Mouse (Mus musculus): Measurements from ENCODE around the gene Syt17. TPM values are rescaled to one million over a fixed set of nuclear protein-coding genes. Genes with fewer than 3 reads are reported as not detected.

The Syt17 gene
- polyA plus RNA-seq, 1 experiment = 5.4 TPM

DNA sequence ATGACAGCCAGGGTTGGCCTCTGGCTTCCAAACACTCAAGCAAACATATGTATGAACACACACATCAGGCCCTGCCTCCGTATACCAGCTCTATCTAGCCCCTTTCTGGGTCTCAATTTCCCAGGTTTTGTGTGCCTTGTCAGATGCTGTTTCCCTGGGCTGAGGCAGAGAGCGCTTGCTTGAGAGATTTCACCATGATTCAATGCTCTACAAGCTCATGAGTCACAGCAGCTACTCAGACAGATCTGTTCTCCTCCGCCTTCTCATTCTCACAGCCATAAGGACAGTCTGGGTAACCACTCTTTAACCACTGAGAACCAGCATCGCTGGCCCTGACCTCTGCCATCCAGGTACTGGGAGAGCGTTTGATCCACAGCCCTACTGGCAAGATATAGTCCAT is 57.3 kb downstream of the Syt17 start:
- TF ChIP-seq USF1 (IDR thresholded peaks at IDR 0.05; ENCODE audit: low read depth) = no peak
- no peak for TF ChIP-seq CEBPB (IDR thresholded peaks at IDR 0.05; ENCODE audit: insufficient read depth, poor library complexity, severe bottlenecking)
- TF ChIP-seq E2F4 (IDR thresholded peaks at IDR 0.05; ENCODE audit: insufficient read depth) = no peak
- no peak for TF ChIP-seq MAX (IDR thresholded peaks at IDR 0.05; ENCODE audit: low read depth)
- no peak for TF ChIP-seq SRF (IDR thresholded peaks at IDR 0.05; ENCODE audit: control insufficient read depth, insufficient read length, low read depth)
- TF ChIP-seq POLR2AphosphoS2 (IDR thresholded peaks at IDR 0.05; ENCODE audit: insufficient read length, low read depth) = no peak
- no peak for TF ChIP-seq TCF12 (IDR thresholded peaks at IDR 0.05; ENCODE audit: insufficient read depth, poor library complexity, severe bottlenecking)
- no peak for TF ChIP-seq MYOD1 (IDR thresholded peaks at IDR 0.05; ENCODE audit: control insufficient read depth in 1 of 3, insufficient read length in 2 of 3, low read depth in 2 of 3)
- TF ChIP-seq MYOG (IDR thresholded peaks at IDR 0.05; ENCODE audit: control insufficient read depth in 1 of 3, insufficient read depth in 1 of 3, insufficient read length in 2 of 3, low read depth in 2 of 3) = no peak
- no peak for TF ChIP-seq POLR2A (IDR thresholded peaks at IDR 0.05; ENCODE audit: insufficient read length, low read depth)
- no peak for TF ChIP-seq REST (IDR thresholded peaks at IDR 0.05; ENCODE audit: insufficient read depth, insufficient read length)
- TF ChIP-seq TCF3 (IDR thresholded peaks at IDR 0.05; ENCODE audit: insufficient read length, low read depth) = no peak
- H3K27me3 ChIP-seq (ENCODE audit: control insufficient read depth, insufficient read depth, insufficient read length) = no peaks in the 10 kb centered on the region

DNA sequence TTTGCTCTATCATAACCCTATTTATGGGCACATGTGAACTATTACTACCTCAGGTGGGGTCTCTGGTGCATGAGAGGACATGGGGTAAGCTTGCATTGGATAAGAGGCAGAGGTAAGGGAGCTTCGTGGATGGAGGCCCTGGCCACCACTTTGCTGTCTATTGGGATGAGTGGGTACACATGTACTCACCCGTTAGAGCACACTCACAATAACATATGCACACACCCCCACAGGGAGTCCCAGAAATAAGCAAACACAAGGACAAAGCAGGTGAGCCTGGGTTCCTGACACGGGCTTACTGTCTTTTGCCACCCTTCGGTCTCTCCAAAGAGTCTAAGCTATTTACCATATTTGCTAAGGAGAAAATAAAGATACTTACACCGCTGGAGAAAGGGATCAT is 67.0 kb downstream of the Syt17 start:
- Histone ChIP-seq H3K4me3 (no peak overlapping the region), H3K4me2 (ENCODE audit: low read depth) (no peak overlapping the region), H3K36me3 (ENCODE audit: control insufficient read depth, insufficient read depth) (no peaks in the 10 kb centered on the region), H3K27me3 (ENCODE audit: control insufficient read depth, insufficient read depth, insufficient read length) (no peaks in the 10 kb centered on the region), H3ac (ENCODE audit: control insufficient read depth, insufficient read length) (no peak overlapping the region), H3K79me2 (ENCODE audit: control insufficient read depth, insufficient read depth) (no peaks in the 10 kb centered on the region)
- no peak for TF ChIP-seq MYOD1 (IDR thresholded peaks at IDR 0.05; ENCODE audit: control insufficient read depth in 1 of 3, insufficient read length in 2 of 3, low read depth in 2 of 3)
- no peak for TF ChIP-seq MYOG (IDR thresholded peaks at IDR 0.05; ENCODE audit: control insufficient read depth in 1 of 3, insufficient read depth in 1 of 3, insufficient read length in 2 of 3, low read depth in 2 of 3)
- no peak for TF ChIP-seq USF1 (IDR thresholded peaks at IDR 0.05; ENCODE audit: low read depth)
- TF ChIP-seq SRF (IDR thresholded peaks at IDR 0.05; ENCODE audit: control insufficient read depth, insufficient read length, low read depth) = no peak
- no peak for TF ChIP-seq CEBPB (IDR thresholded peaks at IDR 0.05; ENCODE audit: insufficient read depth, poor library complexity, severe bottlenecking)
- TF ChIP-seq POLR2AphosphoS2 (IDR thresholded peaks at IDR 0.05; ENCODE audit: insufficient read length, low read depth) = no peak

More for the DNA sequence above, 57.3 kb downstream of the Syt17 start:
- Histone ChIP-seq H3K36me3 (ENCODE audit: control insufficient read depth, insufficient read depth) (no peaks in the 10 kb centered on the region), H3K4me3 (no peak overlapping the region), H3K4me2 (ENCODE audit: low read depth) (no peak overlapping the region), H3ac (ENCODE audit: control insufficient read depth, insufficient read length) (no peak overlapping the region), H3K79me2 (ENCODE audit: control insufficient read depth, insufficient read depth) (no peaks in the 10 kb centered on the region)

DNA sequence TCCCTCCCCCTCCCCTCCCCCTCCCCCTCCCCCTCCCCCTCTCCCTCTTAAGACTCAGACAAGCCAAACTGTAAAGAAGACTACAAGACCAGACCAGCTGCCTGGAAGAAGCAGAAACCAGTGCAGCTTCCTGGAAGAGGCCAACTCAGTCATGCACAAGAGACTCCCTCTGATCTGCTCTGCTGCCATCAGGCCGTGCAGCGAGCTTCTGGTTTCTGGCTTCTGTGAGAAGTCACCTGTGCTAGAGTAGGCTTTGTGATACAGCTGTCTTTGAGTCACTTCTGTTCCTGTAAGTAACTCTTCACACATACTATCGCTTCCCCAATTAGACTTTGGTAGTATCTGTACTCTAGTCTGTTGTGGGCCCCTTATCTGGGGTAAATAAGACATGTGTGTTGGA is 68.0 kb downstream of the Syt17 start:
- TF ChIP-seq POLR2A (IDR thresholded peaks at IDR 0.05; ENCODE audit: insufficient read length, low read depth) (no peak), TCF12 (IDR thresholded peaks at IDR 0.05; ENCODE audit: insufficient read depth, poor library complexity, severe bottlenecking) (no peak), USF1 (IDR thresholded peaks at IDR 0.05; ENCODE audit: low read depth) (no peak), SRF (IDR thresholded peaks at IDR 0.05; ENCODE audit: control insufficient read depth, insufficient read length, low read depth) (no peak), CEBPB (IDR thresholded peaks at IDR 0.05; ENCODE audit: insufficient read depth, poor library complexity, severe bottlenecking) (no peak), E2F4 (IDR thresholded peaks at IDR 0.05; ENCODE audit: insufficient read depth) (no peak), MYOG (IDR thresholded peaks at IDR 0.05; ENCODE audit: control insufficient read depth in 1 of 3, insufficient read depth in 1 of 3, insufficient read length in 2 of 3, low read depth in 2 of 3) (no peak), MYOD1 (IDR thresholded peaks at IDR 0.05; ENCODE audit: control insufficient read depth in 1 of 3, insufficient read length in 2 of 3, low read depth in 2 of 3) (no peak)
- H3K4me3 ChIP-seq = no peak overlapping the region
- H3K79me2 ChIP-seq (ENCODE audit: control insufficient read depth, insufficient read depth) = no peaks in the 10 kb centered on the region
- no peaks in the 10 kb centered on the region for H3K27me3 ChIP-seq (ENCODE audit: control insufficient read depth, insufficient read depth, insufficient read length)
- no peaks in the 10 kb centered on the region for H3K36me3 ChIP-seq (ENCODE audit: control insufficient read depth, insufficient read depth)
- H3ac ChIP-seq (ENCODE audit: control insufficient read depth, insufficient read length) = no peak overlapping the region
- no peak overlapping the region for H3K4me2 ChIP-seq (ENCODE audit: low read depth)

DNA sequence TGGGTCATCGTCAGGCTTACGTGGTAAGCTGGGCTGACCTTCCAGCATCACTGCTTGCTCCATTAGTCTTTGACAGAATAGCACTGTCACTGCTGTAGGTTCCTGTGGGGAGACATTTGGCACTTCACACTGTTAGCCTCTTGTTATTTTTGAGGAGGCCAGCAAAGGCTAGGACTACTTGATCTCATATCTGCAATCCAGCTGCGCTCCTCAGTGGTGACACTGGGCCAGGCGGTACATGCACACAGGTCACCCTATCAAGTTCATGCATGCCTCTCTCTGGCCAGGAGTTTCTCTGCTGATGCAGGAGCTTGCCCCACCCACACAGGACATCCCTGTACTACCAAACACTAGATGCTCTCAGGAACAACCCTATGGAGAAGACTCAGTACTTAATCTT is 71.4 kb downstream of the Syt17 start:
- Histone ChIP-seq H3K27me3 (ENCODE audit: control insufficient read depth, insufficient read depth, insufficient read length) (no peaks in the 10 kb centered on the region), H3K4me2 (ENCODE audit: low read depth) (no peak overlapping the region), H3ac (ENCODE audit: control insufficient read depth, insufficient read length) (no peak overlapping the region), H3K36me3 (ENCODE audit: control insufficient read depth, insufficient read depth) (no peaks in the 10 kb centered on the region), H3K4me3 (no peak overlapping the region), H3K79me2 (ENCODE audit: control insufficient read depth, insufficient read depth) (no peaks in the 10 kb centered on the region)
- TF ChIP-seq CEBPB (IDR thresholded peaks at IDR 0.05; ENCODE audit: insufficient read depth, poor library complexity, severe bottlenecking) (no peak), POLR2A (IDR thresholded peaks at IDR 0.05; ENCODE audit: insufficient read length, low read depth) (no peak), MAX (IDR thresholded peaks at IDR 0.05; ENCODE audit: low read depth) (no peak), TCF12 (IDR thresholded peaks at IDR 0.05; ENCODE audit: insufficient read depth, poor library complexity, severe bottlenecking) (no peak), REST (IDR thresholded peaks at IDR 0.05; ENCODE audit: insufficient read depth, insufficient read length) (no peak), POLR2AphosphoS2 (IDR thresholded peaks at IDR 0.05; ENCODE audit: insufficient read length, low read depth) (no peak), TCF3 (IDR thresholded peaks at IDR 0.05; ENCODE audit: insufficient read length, low read depth) (no peak), MYOG (IDR thresholded peaks at IDR 0.05; ENCODE audit: control insufficient read depth in 1 of 3, insufficient read depth in 1 of 3, insufficient read length in 2 of 3, low read depth in 2 of 3) (no peak), MYOD1 (IDR thresholded peaks at IDR 0.05; ENCODE audit: control insufficient read depth in 1 of 3, insufficient read length in 2 of 3, low read depth in 2 of 3) (no peak)

DNA sequence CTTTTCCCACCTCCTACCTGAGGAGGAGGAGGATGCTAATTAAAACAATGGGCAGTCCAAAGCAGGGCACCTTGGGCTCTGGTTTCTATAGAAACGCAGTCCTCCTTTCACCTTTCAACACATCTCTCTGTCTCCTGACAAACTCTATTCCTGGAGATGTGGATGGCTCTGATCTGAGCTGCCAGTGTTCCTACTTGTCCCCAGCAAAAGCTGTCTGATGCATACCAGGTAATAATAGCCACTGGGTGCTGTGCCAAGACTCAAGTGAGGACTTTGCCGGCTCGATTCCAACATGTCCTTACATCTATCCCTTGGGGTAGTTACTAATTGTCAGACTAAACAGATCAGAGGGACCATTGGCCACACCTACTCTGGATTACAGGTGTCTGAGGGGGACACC is 72.7 kb downstream of the Syt17 start:
- Histone ChIP-seq H3K4me2 (ENCODE audit: low read depth) (no peak overlapping the region), H3K27me3 (ENCODE audit: control insufficient read depth, insufficient read depth, insufficient read length) (no peaks in the 10 kb centered on the region), H3K4me3 (no peak overlapping the region), H3ac (ENCODE audit: control insufficient read depth, insufficient read length) (no peak overlapping the region), H3K36me3 (ENCODE audit: control insufficient read depth, insufficient read depth) (no peaks in the 10 kb centered on the region), H3K79me2 (ENCODE audit: control insufficient read depth, insufficient read depth) (no peaks in the 10 kb centered on the region)
- no peak for TF ChIP-seq TCF3 (IDR thresholded peaks at IDR 0.05; ENCODE audit: insufficient read length, low read depth)
- TF ChIP-seq TCF12 (IDR thresholded peaks at IDR 0.05; ENCODE audit: insufficient read depth, poor library complexity, severe bottlenecking) = no peak
- no peak for TF ChIP-seq POLR2AphosphoS2 (IDR thresholded peaks at IDR 0.05; ENCODE audit: insufficient read length, low read depth)
- TF ChIP-seq CEBPB (IDR thresholded peaks at IDR 0.05; ENCODE audit: insufficient read depth, poor library complexity, severe bottlenecking) = no peak
- TF ChIP-seq USF1 (IDR thresholded peaks at IDR 0.05; ENCODE audit: low read depth) = no peak
- TF ChIP-seq REST (IDR thresholded peaks at IDR 0.05; ENCODE audit: insufficient read depth, insufficient read length) = no peak
- TF ChIP-seq SRF (IDR thresholded peaks at IDR 0.05; ENCODE audit: control insufficient read depth, insufficient read length, low read depth) = no peak
- no peak for TF ChIP-seq E2F4 (IDR thresholded peaks at IDR 0.05; ENCODE audit: insufficient read depth)
- TF ChIP-seq MAX (IDR thresholded peaks at IDR 0.05; ENCODE audit: low read depth) = no peak
- TF ChIP-seq MYOG (IDR thresholded peaks at IDR 0.05; ENCODE audit: control insufficient read depth in 1 of 3, insufficient read depth in 1 of 3, insufficient read length in 2 of 3, low read depth in 2 of 3) = no peak
- TF ChIP-seq MYOD1 (IDR thresholded peaks at IDR 0.05; ENCODE audit: control insufficient read depth in 1 of 3, insufficient read length in 2 of 3, low read depth in 2 of 3) = no peak
- TF ChIP-seq POLR2A (IDR thresholded peaks at IDR 0.05; ENCODE audit: insufficient read length, low read depth) = no peak
